Mouse (Mus musculus): ENCODE measurements around the gene Serp2.

DNA sequence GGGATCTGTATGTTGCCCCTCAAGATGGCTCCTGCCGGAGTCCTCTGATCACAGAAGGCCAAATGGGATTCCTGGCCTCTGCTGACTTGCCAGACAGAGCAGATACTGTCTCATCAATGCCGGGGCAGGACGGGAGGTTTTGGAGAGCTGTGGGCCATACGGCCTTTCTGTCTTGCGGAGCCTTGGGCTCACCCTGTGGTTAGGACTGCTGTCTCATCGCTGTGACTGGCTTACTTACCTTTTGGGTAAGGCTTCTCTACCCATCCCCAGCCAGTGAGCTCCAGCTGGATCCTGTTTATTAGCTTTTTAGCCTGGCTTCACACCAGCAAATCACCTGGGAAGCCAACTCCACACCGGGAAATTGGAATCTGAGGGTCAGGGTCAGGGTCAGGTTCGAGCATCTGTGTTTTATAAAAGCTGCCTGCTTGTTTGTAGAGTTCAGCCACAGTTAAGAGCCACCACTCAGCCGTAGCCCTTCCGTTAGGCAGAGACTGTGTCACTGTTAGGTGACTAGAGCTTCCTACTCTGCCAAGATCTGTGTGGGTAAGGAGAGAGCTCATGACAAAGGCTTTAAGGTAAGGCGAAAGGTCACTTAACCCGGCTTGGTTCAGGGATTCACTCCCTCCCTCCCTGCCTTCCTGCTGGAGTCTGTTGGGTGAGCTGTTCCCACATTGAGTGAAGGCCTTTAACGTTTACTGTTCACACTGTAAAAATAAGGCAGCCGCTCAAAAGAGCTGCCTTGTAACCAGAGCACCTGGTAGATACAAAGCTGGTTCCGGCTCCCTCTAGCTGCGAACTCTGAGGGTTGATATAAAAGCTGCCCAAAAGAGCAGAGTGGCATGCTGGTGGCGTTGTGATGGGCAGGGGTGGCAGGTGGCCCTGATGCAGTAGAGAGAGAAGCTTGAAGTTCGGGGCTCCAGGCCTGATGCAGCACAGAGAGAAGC is 68.3 kb downstream of the Serp2 start:
- TF ChIP-seq CTCF (conservative IDR thresholded peaks at IDR 0.05; ENCODE audit: insufficient read depth, insufficient read length, low read depth, low read length) (peak; percentile 34), POLR2A (IDR thresholded peaks at IDR 0.05; ENCODE audit: low read depth, low read length) (no peak)
